Mouse (Mus musculus) CH12.LX (cell line): ENCODE measurements around the gene Tm9sf4. TPM values are rescaled to one million over a fixed set of nuclear protein-coding genes. Genes with fewer than 3 reads are reported as not detected.

Experiments used
- DNase-seq: peaks from one replicate; pipeline ENCODE4 v3.0.0-alpha.2; 2013; ENCODE audit errors: extremely low read depth
- H3K27ac ChIP-seq: 2 replicates; pipeline ENCODE4 v1.5.1; 2012; ENCODE audit warnings: low read depth, mild to moderate bottlenecking, control low read depth, moderate library complexity; ENCODE audit not compliant: insufficient read depth
- H3K27me3 ChIP-seq: replicated peaks from 2 replicates; pipeline ENCODE3; 2012; ENCODE audit warnings: inconsistent platforms
- H3K36me3 ChIP-seq, 2 experiments: replicated peaks in 1 of 2; 2 replicates each; pipeline versions ENCODE3 to v1.6.1; 2012; ENCODE audit warnings: inconsistent platforms in 1 of 2, low read length in 1 of 2, mild to moderate bottlenecking in 1 of 2, mixed read lengths in 1 of 2, moderate library complexity in 1 of 2; ENCODE audit not compliant: control insufficient read depth in 1 of 2, insufficient read depth in 1 of 2
- H3K4me1 ChIP-seq, 2 experiments: 2 replicates each; pipeline ENCODE4 v1.6.1; 2012; ENCODE audit warnings: inconsistent platforms in 1 of 2, moderate library complexity in 1 of 2; ENCODE audit not compliant: insufficient read depth in 2 of 2, control insufficient read depth in 1 of 2
- H3K4me2 ChIP-seq: 2 replicates; pipeline ENCODE4 v1.6.1; 2012; ENCODE audit warnings: low read depth, mild to moderate bottlenecking, control low read depth; ENCODE audit not compliant: poor library complexity, insufficient read depth, severe bottlenecking
- H3K4me3 ChIP-seq, 3 experiments: fragments of 150-350 bp in 1 of 3; sonication (generic) in 1 of 3; replicated peaks in 1 of 3; 2 replicates each; pipeline versions ENCODE3 to v1.5.1; 2011 to 2012; ENCODE audit warnings: low read depth in 2 of 3, low read length in 2 of 3, mild to moderate bottlenecking in 2 of 3, moderate library complexity in 2 of 3, control low read depth in 1 of 3, improper control_type of control experiment in 1 of 3, inconsistent platforms in 1 of 3, mixed read lengths in 1 of 3; ENCODE audit not compliant: poor library complexity in 1 of 3
- H3K79me2 ChIP-seq: replicated peaks from 2 replicates; pipeline ENCODE4 v1.6.1; 2012; ENCODE audit warnings: mild to moderate bottlenecking, moderate library complexity; ENCODE audit not compliant: control insufficient read depth, poor library complexity, insufficient read depth, severe bottlenecking; ENCODE audit errors: extremely low read depth
- H3K9ac ChIP-seq: 2 replicates; pipeline ENCODE4 v1.6.1; 2012; ENCODE audit warnings: low read depth, mild to moderate bottlenecking, control low read depth, moderate library complexity; ENCODE audit not compliant: insufficient read depth
- H3K9me3 ChIP-seq: replicated peaks from 2 replicates; pipeline ENCODE3; 2012; ENCODE audit warnings: low read length, inconsistent platforms, mixed read lengths
- BHLHE40 ChIP-seq: IDR thresholded peaks from 2 replicates; pipeline ENCODE4 v1.6.1; 2011; ENCODE audit warnings: mild to moderate bottlenecking, low read depth, low read length, improper control_type of control experiment
- CHD1 ChIP-seq: IDR thresholded peaks from 2 replicates; pipeline ENCODE4 v1.6.1; 2012; ENCODE audit warnings: low read depth, low read length, improper control_type of control experiment, inconsistent platforms
- E2F4 ChIP-seq: IDR thresholded peaks from 2 replicates; pipeline ENCODE4 v1.6.1; 2011; ENCODE audit warnings: low read depth, low read length, improper control_type of control experiment; ENCODE audit not compliant: insufficient replicate concordance
- ETS1 ChIP-seq: conservative IDR thresholded peaks from 2 replicates; pipeline ENCODE4 v1.6.1; 2012; ENCODE audit warnings: low read depth, mild to moderate bottlenecking, inconsistent platforms, low read length, improper control_type of control experiment, moderate library complexity
- HCFC1 ChIP-seq: IDR thresholded peaks from 2 replicates; pipeline ENCODE4 v1.6.1; 2012; ENCODE audit warnings: low read depth, mild to moderate bottlenecking, inconsistent platforms, low read length, improper control_type of control experiment
- IRF4 ChIP-seq: IDR thresholded peaks from 2 replicates; pipeline ENCODE4 v1.6.1; 2014; ENCODE audit warnings: low read depth, mild to moderate bottlenecking, inconsistent platforms, low read length, improper control_type of control experiment
- JUN ChIP-seq: IDR thresholded peaks from 2 replicates; pipeline ENCODE4 v1.6.1; 2011; ENCODE audit warnings: low read depth, mild to moderate bottlenecking, low read length, improper control_type of control experiment, moderate library complexity; ENCODE audit not compliant: insufficient read depth
- MAZ ChIP-seq: IDR thresholded peaks from 2 replicates; pipeline ENCODE4 v1.6.1; 2012; ENCODE audit warnings: low read depth, mild to moderate bottlenecking, inconsistent platforms, low read length, improper control_type of control experiment, moderate library complexity
- MEF2A ChIP-seq: IDR thresholded peaks from 2 replicates; pipeline ENCODE4 v1.6.1; 2014; ENCODE audit warnings: low read depth, mild to moderate bottlenecking, inconsistent platforms, low read length, improper control_type of control experiment, borderline replicate concordance
- MXI1 ChIP-seq: IDR thresholded peaks from 2 replicates; pipeline ENCODE4 v1.6.1; 2011; ENCODE audit warnings: mild to moderate bottlenecking, low read depth, low read length, improper control_type of control experiment
- MYC ChIP-seq: IDR thresholded peaks from 2 replicates; pipeline ENCODE4 v1.6.1; 2011; ENCODE audit warnings: low read depth, mild to moderate bottlenecking, improper control_type of control experiment, low read length
- NELFE ChIP-seq: IDR thresholded peaks from 2 replicates; pipeline ENCODE4 v1.6.1; 2011; ENCODE audit warnings: low read depth, low read length, improper control_type of control experiment
- RAD21 ChIP-seq: IDR thresholded peaks from 2 replicates; pipeline ENCODE4 v1.6.1; 2011; ENCODE audit warnings: low read depth, mild to moderate bottlenecking, low read length, improper control_type of control experiment, moderate library complexity
- SMC3 ChIP-seq: IDR thresholded peaks from 2 replicates; pipeline ENCODE4 v1.6.1; 2011; ENCODE audit warnings: low read depth, low read length, improper control_type of control experiment
- TBP ChIP-seq: conservative IDR thresholded peaks from 2 replicates; pipeline ENCODE4 v1.6.1; 2011; ENCODE audit warnings: low read depth, low read length, improper control_type of control experiment
- TCF12 ChIP-seq: IDR thresholded peaks from 2 replicates; pipeline ENCODE4 v1.6.1; 2014; ENCODE audit warnings: low read depth, mild to moderate bottlenecking, inconsistent platforms, low read length, improper control_type of control experiment
- USF1 ChIP-seq: IDR thresholded peaks from 2 replicates; pipeline ENCODE4 v1.6.1; 2014; ENCODE audit warnings: low read depth, mild to moderate bottlenecking, inconsistent platforms, low read length, improper control_type of control experiment
- ZC3H11A ChIP-seq: IDR thresholded peaks from 2 replicates; pipeline ENCODE4 v1.6.1; 2012; ENCODE audit warnings: low read depth, mild to moderate bottlenecking, inconsistent platforms, low read length, improper control_type of control experiment
- ZKSCAN1 ChIP-seq: IDR thresholded peaks from 2 replicates; pipeline ENCODE4 v1.6.1; 2012; ENCODE audit warnings: low read depth, inconsistent platforms, low read length, improper control_type of control experiment, borderline replicate concordance
- ZNF384 ChIP-seq: IDR thresholded peaks from 2 replicates; pipeline ENCODE4 v1.6.1; 2012; ENCODE audit warnings: low read depth, low read length, improper control_type of control experiment, inconsistent platforms
- dilution Hi-C: fragments of 300-500 bp; cut with MboI; formaldehyde crosslinking; loops from 2 replicates; pipeline ENCODE4 v1.14.3; 2020; ENCODE audit warnings: low sequenced_read_pairs; ENCODE audit not compliant: extremely low pct_unique_long_range_greater_than_20kb, extremely low pct_ligation_motif_present
- in situ Hi-C: fragments of 300-500 bp; cut with MboI; formaldehyde crosslinking; loops from 3 replicates; pipeline ENCODE4 v1.14.3; 2019; ENCODE audit warnings: low sequenced_read_pairs, low pct_ligation_motif_present, low pct_unique_long_range_greater_than_20kb, mixed read lengths
- polyA plus RNA-seq: library from polyadenylated mRNA; unstranded; fragments of >175 nt; gene quantifications from 2 replicates; pipeline ENCODE4 v1.2.1, GENCODE M21; 2012; ENCODE audit warnings: low read depth; ENCODE audit not compliant: insufficient read length
- total RNA-seq, 2 experiments: library from RNA; depleted of rRNA; stranded (reverse); fragments of 300-350 nt in 1 of 2; fragments of >200 nt in 1 of 2; gene quantifications; 2 replicates each; pipeline ENCODE4 v1.2.3; 2012 to 2014

Gene Tm9sf4
- total and polyA plus RNA-seq, 3 experiments: 13.3 to 51.1 (median 30.4) TPM

- peak; percentile 13; the same call in 1 of the 2 replicates for TF ChIP-seq MAZ
- TF ChIP-seq ZNF384: no peak
- peak; percentile 56; the same call in 1 of the 2 replicates for TF ChIP-seq MEF2A
- TF ChIP-seq JUN: no peak
- peak; percentile 89; the same call in 1 of the 2 replicates for TF ChIP-seq CHD1
- TF ChIP-seq SMC3: no peak
Measured at GRCm38 (mm10) chr2:153237891-153238290, 76.8 kb downstream of the Tm9sf4 start (continued).

- Histone ChIP-seq H3K79me2 (peaks cover 80% of the 10 kb centered on the region), H3K4me1 (peaks cover 19 to 66% of the 10 kb centered on the region in 2 experiments), H3K4me3 (peak overlapping the region; percentile 76 to 95 (median 82)), H3K9ac (peak overlapping the region; percentile 92), H3K27ac (peak overlapping the region; percentile 74), H3K9me3 (no peaks in the 10 kb centered on the region), H3K27me3 (no peaks in the 10 kb centered on the region), H3K36me3 (peaks cover 30 to 45% of the 10 kb centered on the region in 2 experiments), H3K4me2 (peak overlapping the region; percentile 91)
- in situ Hi-C loops (no loop called here), dilution Hi-C loops (no loop called here)
- no peak for TF ChIP-seq RAD21
- TF ChIP-seq HCFC1: no peak
- TF ChIP-seq ZKSCAN1: no peak
- no peak for TF ChIP-seq NELFE
- no peak for TF ChIP-seq MYC
- TF ChIP-seq TBP: no peak
- no peak for TF ChIP-seq ETS1
- no peak for TF ChIP-seq ZC3H11A
- TF ChIP-seq MXI1: no peak
- no peak for TF ChIP-seq USF1
- TF ChIP-seq SMC3: no peak
- TF ChIP-seq TCF12: no peak
- no peak for TF ChIP-seq E2F4
- no peak for TF ChIP-seq MEF2A
- no peak for TF ChIP-seq IRF4
- TF ChIP-seq BHLHE40: no peak
- DNase-seq: no peak
Measured at GRCm38 (mm10) chr2:153238406-153238805, 77.3 kb downstream of the Tm9sf4 start.
